ENCODE assay signal across 8 mouse cellular contexts in genomic region chr4:137707216-137707990, GRCm38 (mm10). TPM values are rescaled to one million over a fixed set of nuclear protein-coding genes. Genes with fewer than 3 reads are reported as not detected.
DNase-seq lines count a peak whose midpoint lies in the region; ATAC-seq lines count a peak whose summit lies in the region.

No protein-coding gene starts in this region.

- H3K4me2 ChIP-seq in hindbrain, embryonic 13.5 days: peak overlapping the region; percentile 87
- H3K4me2 ChIP-seq in midbrain, embryonic 11.5 days: peak overlapping the region; percentile 88

- ATAC-seq in hindbrain, embryonic 13.5 days (ENCODE audit: low FRiP score): peak; percentile 67
- ATAC-seq in midbrain, embryonic 11.5 days (ENCODE audit: low FRiP score): peak; percentile 87
- ATAC-seq in monocyte, adult 5-6 weeks (replicated peaks; ENCODE audit: insufficient number of reproducible peaks, low FRiP score, low TSS enrichment, poor library complexity, severe bottlenecking): no peak

- peak overlapping the region; percentile 24; the same call in 1 of the 2 replicates for H3K27ac ChIP-seq in hindbrain, embryonic 13.5 days
- no peak overlapping the region for H3K27ac ChIP-seq in midbrain, embryonic 11.5 days (ENCODE audit: low read depth, low read length)

- peaks cover 7% of the 10 kb centered on the region for H3K36me3 ChIP-seq in hindbrain, embryonic 13.5 days
- no peaks in the 10 kb centered on the region for H3K36me3 ChIP-seq in midbrain, embryonic 11.5 days (ENCODE audit: control insufficient read depth, insufficient read depth, low read length)

- WGBS in hindbrain, embryonic 13.5 days: 3% methylated on average over 38 of the region's 52 CpGs
- 4% methylated on average over 44 of the region's 52 CpGs for WGBS in midbrain, embryonic 11.5 days

- H3K9me3 ChIP-seq in hindbrain, embryonic 13.5 days: no peaks in the 10 kb centered on the region
- no peaks in the 10 kb centered on the region for H3K9me3 ChIP-seq in midbrain, embryonic 11.5 days (ENCODE audit: control insufficient read depth, low read length)

- peak overlapping the region; percentile 82 for H3K9ac ChIP-seq in hindbrain, embryonic 13.5 days
- peak overlapping the region; percentile 76 for H3K9ac ChIP-seq in midbrain, embryonic 11.5 days (ENCODE audit: low read length)

- H3K4me1 ChIP-seq in hindbrain, embryonic 13.5 days (replicated peaks): peaks cover 49% of the 10 kb centered on the region
- peaks cover 15% of the 10 kb centered on the region for H3K4me1 ChIP-seq in midbrain, embryonic 11.5 days (ENCODE audit: control insufficient read depth, insufficient read depth, low read length)

- H3K27me3 ChIP-seq in hindbrain, embryonic 13.5 days: peaks cover 7% of the 10 kb centered on the region; the same call in 1 of the 2 replicates
- H3K27me3 ChIP-seq in midbrain, embryonic 11.5 days (ENCODE audit: control insufficient read depth, insufficient read depth, low read length): peaks cover 9% of the 10 kb centered on the region

- peak; percentile 92 for DNase-seq in Muller cell, postnatal 12 days (ENCODE audit: inconsistent ontology term)
- DNase-seq in c-Kit-positive CD71-positive TER-119-positive erythroid progenitor cells, embryonic 14.5 days (ENCODE audit: low spot score): peak; percentile 55
- DNase-seq in gastrocnemius, adult 18-20 months (ENCODE audit: low spot score): peak; percentile 85
- peak; percentile 88 for DNase-seq in left cerebral cortex, postnatal 4 days
- DNase-seq in midbrain, embryonic 11.5 days (ENCODE audit: low spot score, missing footprints): peak; percentile 99
- peak; percentile 79 to 90 for DNase-seq in spleen, adult 18-20 months

- H3K4me3 ChIP-seq in hindbrain, embryonic 13.5 days: peak overlapping the region; percentile 62
- peak overlapping the region; percentile 53 for H3K4me3 ChIP-seq in midbrain, embryonic 11.5 days (ENCODE audit: low read depth, low read length)

- intact Hi-C loops in left cerebral cortex, postnatal 4 days (cut with DNase I): no loop called here

RNA-seq across cellular contexts. Expression of gene Rap1gap, which starts 42.9 kb away (rescaled TPM):
- total RNA-seq in gastrocnemius, adult 18-20 months (2021): 10 to 100 TPM in 1 of 2 experiments, 1 to 10 TPM in 1; 8.3 to 10.2 TPM
- 39.2 and 39.9 TPM in 2 replicates for polyA plus RNA-seq in hindbrain, embryonic 13.5 days (2015; fragmentation: Nextera tagmentation; extraction: Ambion mirVana)
- 100 to 1,000 TPM; 147 to 164 TPM for total RNA-seq in left cerebral cortex, postnatal 4 days (2021)
- polyA plus RNA-seq in midbrain, embryonic 11.5 days (2014; fragmentation: Nextera tagmentation; extraction: Ambion mirVana): 4.6 and 4.9 TPM in 2 replicates
- 2.3 to 5.5 TPM (median 3.0 TPM) in 3 replicates for total RNA-seq in monocyte, adult 5-6 weeks (2017)

Comparison
In these comparisons a context has a peak if more than half of its experiments do, and no peak if none do; other contexts are left out.
1. RNA of gene Rap1gap, which starts 42.9 kb away (total RNA-seq): 147 to 164 TPM in left cerebral cortex, postnatal 4 days; 8.3 to 10.2 TPM in gastrocnemius, adult 18-20 months and 2.3 to 5.5 TPM in monocyte, adult 5-6 weeks; every median in the first group is over 10 times any median in the second.
2. Peak in every context shown above with its lines, with median percentiles within 50 percentile points of each other: DNase-seq.